Mouse (Mus musculus) lung, adult 10 weeks (tissue): ENCODE data around the gene Gm49027. TPM values are rescaled to one million over a fixed set of nuclear protein-coding genes. Genes with fewer than 3 reads are reported as not detected.

Source experiments
- polyA plus RNA-seq: library from polyadenylated mRNA; stranded (reverse); fragments of 350-450 nt; fragmentation: Illumina TruSeq; extraction: RNeasy Lipid Tissue Mini Kit (QIAGEN cat#74804); gene quantifications from one replicate; pipeline ENCODE4 v1.2.3, GENCODE M21; 2014; ENCODE audit warnings: low read depth, low replicate concordance; ENCODE audit not compliant: insufficient read depth

Gene Gm49027
- 1.8 TPM for polyA plus RNA-seq

DNA sequence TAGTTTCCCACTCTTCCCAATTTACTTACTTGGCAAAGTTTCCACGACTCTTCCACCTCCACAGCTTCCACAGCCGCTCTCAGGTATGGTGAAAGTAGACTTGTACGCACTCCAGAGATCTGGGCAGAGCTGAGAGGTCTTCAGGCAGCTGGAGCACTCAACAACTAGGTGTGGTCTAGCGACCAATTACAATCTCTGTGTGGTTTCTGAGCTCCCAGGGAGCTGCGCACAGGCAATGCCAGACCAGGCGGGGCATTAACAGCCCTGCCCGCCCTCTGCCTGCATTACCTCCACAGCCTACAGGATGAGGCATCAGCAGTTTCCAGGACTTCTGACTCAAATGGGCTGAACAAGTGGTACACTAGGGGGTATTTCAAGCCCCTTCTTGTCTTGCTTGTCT is at the start of gene Gm49027:
TSS of gene Gm49027 (minus strand) at position 208 of the 400 bp plus-strand sequence.

DNA sequence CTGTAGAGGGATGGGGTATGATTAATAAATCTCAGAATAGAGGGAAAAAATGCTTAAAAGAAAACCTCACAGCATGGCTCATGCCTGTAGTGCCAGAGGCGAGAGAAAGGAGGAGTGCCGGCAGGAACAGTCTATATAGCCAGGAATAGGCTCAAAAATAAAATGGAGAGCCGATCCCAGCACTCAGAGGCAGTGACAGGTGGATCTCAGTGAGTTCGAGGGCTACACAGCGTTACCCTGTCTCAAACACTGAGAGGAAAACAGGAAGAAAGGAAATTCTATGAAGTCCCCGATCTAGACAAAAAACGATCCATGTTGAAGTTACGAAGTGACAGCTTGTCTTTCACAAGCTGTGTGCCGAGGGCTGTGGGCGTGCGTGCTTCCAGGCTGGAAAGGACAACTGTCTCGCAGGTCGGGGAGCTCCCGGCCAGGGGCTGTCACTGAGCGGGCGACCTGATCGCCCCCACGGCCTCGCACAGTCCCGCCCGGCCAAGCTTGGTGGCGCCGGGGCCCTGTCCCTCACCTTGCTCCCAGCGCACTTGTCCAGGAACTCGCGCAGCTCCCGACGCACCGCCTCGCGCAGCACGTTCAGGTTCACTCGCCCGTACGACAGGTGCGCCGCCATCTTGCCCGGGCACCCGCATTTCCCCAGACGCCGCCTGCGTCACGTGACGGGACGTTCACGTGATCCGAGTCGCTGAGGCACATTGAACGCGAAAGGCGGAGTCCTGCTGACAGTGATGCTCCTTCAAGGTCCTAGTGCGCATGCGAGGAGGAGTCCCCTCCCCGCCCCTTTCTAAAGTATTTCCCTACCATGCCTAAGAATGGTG is 47.3 kb upstream of the Gm49027 start, which contains the start of gene Vps33a:
TSS of gene Vps33a (minus strand) at position 682 of the 830 bp plus-strand sequence.

DNA sequence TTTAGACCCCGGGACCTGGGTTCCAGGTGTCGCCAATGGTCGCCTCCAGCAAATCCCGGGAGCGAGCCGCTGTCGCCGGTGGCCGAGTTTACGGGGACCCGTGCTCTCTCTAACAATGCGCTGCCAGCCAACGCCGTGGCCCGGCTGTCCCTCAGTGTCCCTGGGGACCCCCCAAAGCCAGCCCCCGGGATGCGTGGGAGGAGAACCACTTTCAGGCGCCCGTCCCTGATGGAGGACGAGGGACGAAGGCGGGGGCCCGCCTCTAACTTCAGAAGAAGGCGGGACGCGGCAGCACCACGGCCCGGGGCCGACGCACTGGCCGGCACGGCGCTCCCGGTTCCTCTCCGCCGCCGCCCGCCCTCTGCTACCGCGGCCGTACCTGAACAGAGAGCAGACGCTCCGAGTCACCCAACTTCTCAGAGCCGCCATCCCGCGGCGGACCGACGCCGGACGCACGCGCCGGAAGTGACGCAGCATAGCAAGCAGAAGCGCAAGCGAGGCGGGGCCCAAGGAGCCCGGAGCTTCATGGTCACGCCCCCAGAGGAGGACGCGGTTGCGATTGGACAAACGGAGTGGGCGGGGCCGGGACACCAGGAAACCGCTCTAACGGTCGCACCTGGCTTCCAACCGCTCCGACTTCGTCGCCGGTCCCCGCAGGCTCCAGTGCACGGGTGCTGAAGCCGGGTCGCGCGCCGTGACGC is 1.4 kb downstream of the Gm49027 start, which contains the start of gene Diablo:
TSS of gene Diablo (minus strand) at position 485 of the 701 bp plus-strand sequence.

DNA sequence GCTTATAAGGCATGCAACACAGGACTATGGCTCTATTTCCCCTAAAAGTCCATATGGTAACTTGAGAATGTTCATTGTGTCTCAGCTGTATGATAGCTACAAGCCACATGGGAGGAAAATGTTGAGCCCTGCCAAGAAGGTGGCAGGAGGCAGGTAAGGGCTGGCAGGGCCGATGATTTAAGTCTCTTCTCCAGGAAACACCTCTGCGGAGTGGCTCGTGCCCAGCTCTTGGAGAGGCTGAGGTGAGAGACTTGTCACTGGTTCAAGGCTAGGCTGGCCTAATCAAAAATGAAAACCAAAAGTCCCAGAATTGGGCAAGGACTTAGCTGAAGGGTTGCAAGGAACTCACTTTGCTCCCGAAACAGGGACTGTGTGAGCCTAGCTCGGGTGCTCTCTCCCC is 15.1 kb downstream of the Gm49027 start, which contains the start of gene B3gnt4:
TSS of gene B3gnt4 (plus strand) at position 301 of the 400 bp plus-strand sequence.

DNA sequence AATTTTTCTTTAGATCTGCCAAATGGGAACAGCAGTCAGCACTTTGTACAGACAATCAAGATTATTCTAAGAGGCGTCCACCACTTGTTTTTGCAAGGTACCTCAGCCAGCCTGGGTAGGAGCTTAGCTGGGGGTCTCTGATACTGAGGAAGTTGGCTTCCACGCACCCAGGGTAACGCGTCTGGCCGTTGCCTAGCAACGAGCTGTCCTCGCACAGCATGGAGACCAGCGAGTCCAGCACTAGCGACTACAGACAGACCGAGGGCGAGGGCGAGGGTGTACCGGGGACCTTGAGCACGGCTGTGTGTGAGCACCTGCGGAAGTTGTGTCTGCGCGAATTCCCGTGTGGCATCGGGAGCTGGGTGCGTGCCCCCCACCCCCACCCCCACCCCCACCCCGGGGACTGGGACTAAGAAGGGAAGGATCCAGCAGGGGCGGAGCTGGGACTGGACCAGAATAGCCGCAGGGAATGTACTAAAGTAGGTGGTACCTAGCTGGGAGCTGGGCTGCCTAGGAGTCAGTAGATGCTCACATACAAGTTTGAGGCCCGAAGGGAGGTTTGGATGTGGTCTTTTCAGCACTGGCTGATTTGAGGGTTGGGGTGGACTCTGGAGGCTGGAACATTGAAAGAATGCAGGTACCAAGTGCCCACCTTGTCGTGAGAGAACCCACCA is 36.0 kb downstream of the Gm49027 start, which contains the start of the genes Lrrc43 and Il31:
TSS of gene Lrrc43 (plus strand) at position 194 of the 674 bp plus-strand sequence.
TSS of gene Il31 (minus strand) at position 378 of the 674 bp plus-strand sequence.

Other genes starting within 250 kb of the Gm49027 start
- 4.9 TPM for gene Bcl7a, start 181.7 kb downstream of the Gm49027 start, polyA plus RNA-seq
- gene Mlxip, start 130.7 kb downstream of the Gm49027 start, polyA plus RNA-seq, result 9.5 TPM
- 1.2 TPM for gene Lrrc43, start 36.2 kb downstream of the Gm49027 start, polyA plus RNA-seq
- gene Il31, start 36.0 kb downstream of the Gm49027 start, polyA plus RNA-seq, result not detected
- gene B3gnt4, start 15.0 kb downstream of the Gm49027 start, polyA plus RNA-seq, result 1.9 TPM
- 46.3 TPM for gene Diablo, start 1.3 kb downstream of the Gm49027 start, polyA plus RNA-seq
- 12.2 TPM for gene Vps33a, start 47.5 kb upstream of the Gm49027 start, polyA plus RNA-seq
- gene Clip1, start 159.1 kb upstream of the Gm49027 start, polyA plus RNA-seq, result 45.8 TPM
- 23.2 TPM for gene Zcchc8, start 195.6 kb upstream of the Gm49027 start, polyA plus RNA-seq
- 55.2 TPM for gene Rsrc2, start 223.9 kb upstream of the Gm49027 start, polyA plus RNA-seq
- gene Kntc1, start 224.2 kb upstream of the Gm49027 start, polyA plus RNA-seq, result 0.74 TPM